In the genomic region with DNA sequence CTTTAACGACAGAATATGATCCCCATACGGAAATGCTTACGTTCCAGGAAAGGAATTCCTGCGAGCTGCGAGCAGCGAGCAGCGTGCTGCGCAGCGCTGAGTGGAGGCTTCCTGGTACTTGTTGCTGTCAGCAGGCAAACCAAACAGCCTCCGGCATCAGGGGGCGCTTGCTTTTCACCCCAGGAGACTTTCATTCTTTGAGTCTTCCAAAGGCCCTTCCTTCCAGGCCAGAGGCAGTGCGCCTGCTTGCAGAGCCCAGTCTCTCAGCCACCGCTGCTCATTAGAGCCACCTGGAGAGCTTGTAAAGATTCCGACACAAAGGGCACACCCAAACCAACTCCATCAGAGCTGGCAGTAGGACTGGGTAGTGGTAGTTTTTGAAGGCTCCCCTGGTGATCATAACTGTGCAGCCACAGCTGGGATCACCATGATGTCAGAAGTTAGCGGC, we compare ENCODE assay signal across 7 mouse cellular contexts. TPM values are rescaled to one million over a fixed set of nuclear protein-coding genes. Genes with fewer than 3 reads are reported as not detected.
A peak's percentile ranks its signal among the peaks of the same experiment; 100 is the strongest.
DNase-seq lines count a peak whose midpoint lies in the region; ATAC-seq lines count a peak whose summit lies in the region.

No protein-coding gene starts in this region.

- H3K27ac ChIP-seq in forebrain, embryonic 16.5 days (ENCODE audit: low read length) = no peak overlapping the region
- H3K27ac ChIP-seq in limb, embryonic 12.5 days = peak overlapping the region; percentile 85

- no peak overlapping the region for H3K9ac ChIP-seq in forebrain, embryonic 16.5 days (replicated peaks; ENCODE audit: low read depth, low read length)
- no peak overlapping the region for H3K9ac ChIP-seq in limb, embryonic 12.5 days (replicated peaks)

- peak; percentile 8 for DNase-seq in urinary bladder, postnatal 14 days (ENCODE audit: low spot score)
- no peak for DNase-seq in urinary bladder, postnatal 36 days (ENCODE audit: low spot score in 2 of 2)
- peak; percentile 67 for DNase-seq in retina, embryonic 14.5 days (ENCODE audit: low spot score)
- no peak for DNase-seq in cerebellum, adult 8-10 months
- DNase-seq in gastrocnemius, postnatal 25 days = no peak

- peak; percentile 66 for ATAC-seq in forebrain, embryonic 16.5 days
- peak; percentile 86 for ATAC-seq in limb, embryonic 12.5 days (ENCODE audit: insufficient number of reproducible peaks, insufficient read depth, low FRiP score, low TSS enrichment, low read depth)

- peak overlapping the region; percentile 14 for H3K4me3 ChIP-seq in forebrain, embryonic 16.5 days (replicated peaks; ENCODE audit: low read length)
- peak overlapping the region; percentile 29 for H3K4me3 ChIP-seq in limb, embryonic 12.5 days (replicated peaks)

- no peaks in the 10 kb centered on the region for H3K36me3 ChIP-seq in forebrain, embryonic 16.5 days (ENCODE audit: control insufficient read depth, insufficient read depth)
- H3K36me3 ChIP-seq in limb, embryonic 12.5 days = no peaks in the 10 kb centered on the region

- H3K4me1 ChIP-seq in forebrain, embryonic 16.5 days (replicated peaks; ENCODE audit: control insufficient read depth, insufficient read depth, low read length) = peaks cover 11% of the 10 kb centered on the region; the same call in 1 of the 2 replicates
- peaks cover 36% of the 10 kb centered on the region for H3K4me1 ChIP-seq in limb, embryonic 12.5 days (replicated peaks)

- WGBS in forebrain, embryonic 16.5 days = 3% methylated on average over 15 of the region's 15 CpGs
- WGBS in limb, embryonic 12.5 days = 1% methylated on average over 15 of the region's 15 CpGs

- H3K27me3 ChIP-seq in forebrain, embryonic 16.5 days (replicated peaks; ENCODE audit: control insufficient read depth, insufficient read depth, low read length) = 0 out of 2 replicates have a peak, but pooled peaks cover 3% of the 10 kb centered on the region
- peaks cover 6% of the 10 kb centered on the region; the same call in 1 of the 2 replicates for H3K27me3 ChIP-seq in limb, embryonic 12.5 days

- no peaks in the 10 kb centered on the region for H3K9me3 ChIP-seq in forebrain, embryonic 16.5 days (ENCODE audit: control insufficient read depth, low read length)
- H3K9me3 ChIP-seq in limb, embryonic 12.5 days = no peaks in the 10 kb centered on the region

- H3K4me2 ChIP-seq in forebrain, embryonic 16.5 days (ENCODE audit: low read length) = peak overlapping the region; percentile 41
- H3K4me2 ChIP-seq in limb, embryonic 12.5 days = peak overlapping the region; percentile 55

RNA-seq across cellular contexts. Expression of gene Ube2u, which starts 48.9 kb away (rescaled TPM):
- polyA plus RNA-seq in forebrain, embryonic 16.5 days (2015; fragmentation: Nextera tagmentation; extraction: Ambion mirVana) = 0.17 and 0.27 TPM in 2 replicates
- polyA plus RNA-seq in limb, embryonic 12.5 days (2016; fragmentation: Nextera tagmentation; extraction: Ambion mirVana) = 0.19 and 0.48 TPM in 2 replicates
- total RNA-seq in gastrocnemius, postnatal 25 days (2021) = not detected

Comparison
In these comparisons a context has a peak if more than half of its experiments do, and no peak if none do; other contexts are left out.
1. DNase-seq: peak in urinary bladder, postnatal 14 days (single experiment) and retina, embryonic 14.5 days (single experiment); none in urinary bladder, postnatal 36 days (0 of 2), cerebellum, adult 8-10 months (single experiment) and gastrocnemius, postnatal 25 days (single experiment).